Mouse (Mus musculus) embryonic facial prominence, embryonic 14.5 days (tissue): ENCODE results near the gene Vgf. TPM values are rescaled to one million over a fixed set of nuclear protein-coding genes. Genes with fewer than 3 reads are reported as not detected.
A peak's percentile ranks its signal among the peaks of the same experiment; 100 is the strongest.

Experiments
- ATAC-seq: fragments of 200-750 bp; cut with Nextera tagmentation; 2 replicates; pipeline ENCODE4 v1.8.0; 2017; ENCODE audit warnings: low read depth, moderate number of reproducible peaks, moderate TSS enrichment
- DNase-seq: peaks from one replicate; pipeline ENCODE4 v3.0.0-alpha.2; 2015; ENCODE audit warnings: low spot score
- H3K27ac ChIP-seq: fragments of 300-500 bp; sonication (generic); replicated peaks from 2 replicates; pipeline ENCODE4 v1.5.1; 2014; ENCODE audit warnings: low read depth, mild to moderate bottlenecking, low read length, moderate library complexity
- H3K27me3 ChIP-seq: fragments of 300-500 bp; sonication (generic); replicated peaks from 2 replicates; pipeline ENCODE4 v1.6.1; 2014; ENCODE audit warnings: low read length; ENCODE audit not compliant: control insufficient read depth, insufficient read depth
- H3K36me3 ChIP-seq: fragments of 300-500 bp; sonication (generic); 2 replicates; pipeline ENCODE4 v1.6.1; 2014; ENCODE audit warnings: low read length, mixed read lengths; ENCODE audit not compliant: control insufficient read depth, insufficient read depth
- H3K4me1 ChIP-seq: fragments of 300-500 bp; sonication (generic); 2 replicates; pipeline ENCODE4 v1.6.1; 2014; ENCODE audit warnings: antibody characterized with exemption, low read length; ENCODE audit not compliant: control insufficient read depth, insufficient read depth
- H3K4me2 ChIP-seq: fragments of 300-500 bp; sonication (generic); 2 replicates; pipeline ENCODE4 v1.6.1; 2014; ENCODE audit warnings: low read depth, mild to moderate bottlenecking, low read length, moderate library complexity, mixed read lengths
- H3K4me3 ChIP-seq: fragments of 300-500 bp; sonication (generic); 2 replicates; pipeline ENCODE4 v1.5.1; 2014; ENCODE audit warnings: low read depth, mild to moderate bottlenecking, low read length
- H3K9ac ChIP-seq: fragments of 300-500 bp; sonication (generic); 2 replicates; pipeline ENCODE4 v1.6.1; 2014; ENCODE audit warnings: low read depth, mild to moderate bottlenecking, low read length, moderate library complexity, mixed read lengths
- H3K9me3 ChIP-seq: fragments of 300-500 bp; sonication (generic); 2 replicates; pipeline ENCODE4 v1.6.1; 2016; ENCODE audit warnings: low read length; ENCODE audit not compliant: control insufficient read depth
- WGBS: fragments of 180-500 bp; shearing (Covaris S2); extraction: QIAGEN DNeasy Blood & Tissue Kit; methylation state at CpG from one replicate; pipeline ENCODE4 v1.1.7; 2014; 5-methylcytosine and 5-hydroxymethylcytosine counted together
- polyA plus RNA-seq: library from polyadenylated mRNA; unstranded; fragments of >200 nt; fragmentation: Nextera tagmentation; extraction: Ambion mirVana; gene quantifications from 2 replicates; pipeline ENCODE4 v1.2.1, GENCODE M21; 2014

Gene Vgf
- polyA plus RNA-seq, 1 experiment from 2014 or later = 1.3 TPM

GRCm38 (mm10) chr5:136987934-136988271 is 38.3 kb upstream of the Vgf start, which contains the start of gene Znhit1:
Gene Znhit1, minus strand, starts transcription at chr5:136988021.
- DNase-seq = peak; percentile 33
- WGBS = 2% methylated on average over 11 of the region's 12 CpGs
- Histone ChIP-seq H3K4me1 (peaks cover 13% of the 10 kb centered on the region), H3K27ac (peak within 1 kb of the TSS; percentile 98), H3K27me3 (no peaks in the 10 kb centered on the region), H3K9me3 (no peaks in the 10 kb centered on the region), H3K9ac (peak within 1 kb of the TSS; percentile 88), H3K4me2 (peak within 1 kb of the TSS; percentile 84), H3K4me3 (peak within 1 kb of the TSS; percentile 72), H3K36me3 (peaks cover 57% of the 10 kb centered on the region)
- no peak for ATAC-seq

GRCm38 (mm10) chr5:136988420-136988819 is 37.8 kb upstream of the Vgf start:
- WGBS = 47% methylated on average over 4 of the region's 7 CpGs
- DNase-seq (no peak), ATAC-seq (no peak)

GRCm38 (mm10) chr5:136989801-136990200 is 36.4 kb upstream of the Vgf start:
- peaks cover 13% of the 10 kb centered on the region for H3K4me1 ChIP-seq
- H3K36me3 ChIP-seq = peaks cover 60% of the 10 kb centered on the region
- H3K4me2 ChIP-seq = no peak overlapping the region
- H3K4me3 ChIP-seq = no peak overlapping the region
- DNase-seq (no peak), ATAC-seq (no peak)
- no peak overlapping the region for H3K9ac ChIP-seq
- H3K9me3 ChIP-seq = no peaks in the 10 kb centered on the region
- no peak overlapping the region for H3K27ac ChIP-seq
- H3K27me3 ChIP-seq = no peaks in the 10 kb centered on the region
- WGBS = 85% methylated on average over 5 of the region's 6 CpGs

More at GRCm38 (mm10) chr5:136988420-136988819, 37.8 kb upstream of the Vgf start:
- H3K4me2 ChIP-seq = peak overlapping the region; percentile 84
- H3K4me3 ChIP-seq = peak overlapping the region; percentile 72
- H3K4me1 ChIP-seq = peaks cover 13% of the 10 kb centered on the region
- H3K27ac ChIP-seq = no peak overlapping the region
- no peaks in the 10 kb centered on the region for H3K27me3 ChIP-seq
- H3K9me3 ChIP-seq = no peaks in the 10 kb centered on the region
- peaks cover 60% of the 10 kb centered on the region for H3K36me3 ChIP-seq
- H3K9ac ChIP-seq = peak overlapping the region; percentile 88

- no peak overlapping the region for H3K9ac ChIP-seq
- WGBS = 83% methylated on average over 4 of the region's 5 CpGs
- no peak overlapping the region for H3K4me3 ChIP-seq
These were observed 26.7 kb upstream of the Vgf start for GRCm38 (mm10) chr5:136999449-136999848.

GRCm38 (mm10) chr5:137000612-137001011 is 25.6 kb upstream of the Vgf start:
- no peak for DNase-seq
- no peak for ATAC-seq
- Histone ChIP-seq H3K27me3 (no peaks in the 10 kb centered on the region), H3K9me3 (no peaks in the 10 kb centered on the region), H3K27ac (no peak overlapping the region), H3K4me3 (no peak overlapping the region), H3K36me3 (peaks cover 8% of the 10 kb centered on the region; the same call in 1 of the 2 replicates), H3K4me2 (0 out of 2 replicates have a peak overlapping the region, but pooled peaks have one; percentile 5), H3K4me1 (no peaks in the 10 kb centered on the region), H3K9ac (no peak overlapping the region)
- WGBS = 70% methylated on average over 2 of the region's 2 CpGs

More at GRCm38 (mm10) chr5:136999449-136999848, 26.7 kb upstream of the Vgf start:
- no peak overlapping the region for H3K4me2 ChIP-seq
- no peaks in the 10 kb centered on the region for H3K4me1 ChIP-seq
- no peak for DNase-seq
- ATAC-seq = no peak
- peaks cover 19% of the 10 kb centered on the region for H3K36me3 ChIP-seq
- H3K9me3 ChIP-seq = no peaks in the 10 kb centered on the region
- no peak overlapping the region for H3K27ac ChIP-seq
- H3K27me3 ChIP-seq = no peaks in the 10 kb centered on the region

GRCm38 (mm10) chr5:137007276-137007675 is 18.9 kb upstream of the Vgf start:
- Histone ChIP-seq H3K4me1 (no peaks in the 10 kb centered on the region), H3K27me3 (no peaks in the 10 kb centered on the region), H3K36me3 (no peaks in the 10 kb centered on the region), H3K4me3 (no peak overlapping the region), H3K9ac (no peak overlapping the region), H3K4me2 (no peak overlapping the region), H3K27ac (no peak overlapping the region), H3K9me3 (no peaks in the 10 kb centered on the region)
- ATAC-seq (no peak), DNase-seq (no peak)
- 55% methylated on average over 8 of the region's 8 CpGs for WGBS

- H3K4me2 ChIP-seq = no peak overlapping the region
- no peaks in the 10 kb centered on the region for H3K36me3 ChIP-seq
- WGBS = 36% methylated on average over 3 of the region's 3 CpGs
- no peak overlapping the region for H3K27ac ChIP-seq
- DNase-seq (no peak), ATAC-seq (no peak)
- H3K9me3 ChIP-seq = no peaks in the 10 kb centered on the region
- H3K27me3 ChIP-seq = no peaks in the 10 kb centered on the region
- no peaks in the 10 kb centered on the region for H3K4me1 ChIP-seq
- no peak overlapping the region for H3K9ac ChIP-seq
- H3K4me3 ChIP-seq = no peak overlapping the region
These were observed 16.2 kb upstream of the Vgf start for GRCm38 (mm10) chr5:137009988-137010387.

GRCm38 (mm10) chr5:137012401-137012950 is 13.7 kb upstream of the Vgf start:
- H3K4me1 ChIP-seq = no peaks in the 10 kb centered on the region
- no peaks in the 10 kb centered on the region for H3K9me3 ChIP-seq
- ATAC-seq = no peak
- H3K9ac ChIP-seq = no peak overlapping the region
- H3K27ac ChIP-seq = no peak overlapping the region
- DNase-seq = no peak
- no peaks in the 10 kb centered on the region for H3K27me3 ChIP-seq
- no peak overlapping the region for H3K4me3 ChIP-seq
- WGBS = 75% methylated on average over 15 of the region's 15 CpGs
- H3K4me2 ChIP-seq = no peak overlapping the region
- no peaks in the 10 kb centered on the region for H3K36me3 ChIP-seq

- Histone ChIP-seq H3K36me3 (no peaks in the 10 kb centered on the region), H3K27ac (no peak overlapping the region), H3K9me3 (no peaks in the 10 kb centered on the region), H3K9ac (no peak overlapping the region), H3K4me1 (no peaks in the 10 kb centered on the region), H3K4me3 (no peak overlapping the region), H3K4me2 (no peak overlapping the region), H3K27me3 (no peaks in the 10 kb centered on the region)
- no peak for ATAC-seq
- no peak for DNase-seq
- WGBS = 91% methylated on average over 3 of the region's 3 CpGs
These were observed 10.3 kb upstream of the Vgf start for GRCm38 (mm10) chr5:137015913-137016312.
